Mouse (Mus musculus) heart, embryonic 12.5 days (tissue): ENCODE measurements at regions not wholly inside any gene's neighbourhood (a gene's known extent, or its start where the extent isn't known, plus 50 kb on each side); places are given as distances from the start of the nearest gene placed in this dataset.
A peak's percentile ranks its signal among the peaks of the same experiment; 100 is the strongest.

Experiments
- ATAC-seq: fragments of 200-750 bp; cut with Nextera tagmentation; 2 replicates; pipeline ENCODE4 v1.8.0; 2017; ENCODE audit warnings: moderate TSS enrichment, moderate library complexity; ENCODE audit not compliant: insufficient number of reproducible peaks, low FRiP score
- H3K27ac ChIP-seq: fragments of 300-500 bp; sonication (generic); 2 replicates; pipeline ENCODE4 v1.5.1; 2016; ENCODE audit warnings: mild to moderate bottlenecking, moderate library complexity; ENCODE audit not compliant: poor library complexity, severe bottlenecking
- H3K27me3 ChIP-seq: fragments of 300-500 bp; sonication (generic); replicated peaks from 2 replicates; pipeline ENCODE4 v1.6.1; 2016; ENCODE audit warnings: mild to moderate bottlenecking, moderate library complexity
- H3K36me3 ChIP-seq: fragments of 300-500 bp; sonication (generic); 2 replicates; pipeline ENCODE4 v1.6.1; 2016; ENCODE audit warnings: mild to moderate bottlenecking, moderate library complexity
- H3K4me1 ChIP-seq: fragments of 300-500 bp; sonication (generic); replicated peaks from 2 replicates; pipeline ENCODE4 v1.6.1; 2016; ENCODE audit warnings: mild to moderate bottlenecking
- H3K4me2 ChIP-seq: fragments of 300-500 bp; sonication (generic); 2 replicates; pipeline ENCODE4 v1.6.1; 2016; ENCODE audit warnings: mild to moderate bottlenecking, moderate library complexity
- H3K4me3 ChIP-seq: fragments of 300-500 bp; sonication (generic); 2 replicates; pipeline ENCODE4 v1.5.1; 2016; ENCODE audit warnings: mild to moderate bottlenecking
- H3K9ac ChIP-seq: fragments of 300-500 bp; sonication (generic); 2 replicates; pipeline ENCODE4 v1.6.1; 2016; ENCODE audit warnings: mild to moderate bottlenecking, moderate library complexity
- H3K9me3 ChIP-seq: fragments of 300-500 bp; sonication (generic); replicated peaks from 2 replicates; pipeline ENCODE4 v1.6.1; 2016; ENCODE audit warnings: mild to moderate bottlenecking, moderate library complexity
- WGBS: fragments of 180-500 bp; shearing (Covaris S2); methylation state at CpG from one replicate; pipeline ENCODE4 v1.1.7; 2016; 5-methylcytosine and 5-hydroxymethylcytosine counted together

- no peak overlapping the region for H3K4me3 ChIP-seq
- H3K9ac ChIP-seq = no peak overlapping the region
- H3K4me2 ChIP-seq = no peak overlapping the region
- 53% methylated on average over 3 of the region's 3 CpGs for WGBS
- H3K9me3 ChIP-seq = no peaks in the 10 kb centered on the region
- H3K36me3 ChIP-seq = no peaks in the 10 kb centered on the region
- no peak overlapping the region for H3K27ac ChIP-seq
- ATAC-seq = no peak
- no peaks in the 10 kb centered on the region for H3K27me3 ChIP-seq
- peaks cover 10% of the 10 kb centered on the region; the same call in 1 of the 2 replicates for H3K4me1 ChIP-seq
These were observed 251.9 kb upstream of the Mon1b start for GRCm38 (mm10) chr8:113383517-113383916.

GRCm38 (mm10) chr8:113383974-113384373 is 251.4 kb upstream of the Mon1b start:
- ATAC-seq = peak; percentile 57
- no peaks in the 10 kb centered on the region for H3K36me3 ChIP-seq
- no peaks in the 10 kb centered on the region for H3K27me3 ChIP-seq
- no peaks in the 10 kb centered on the region for H3K9me3 ChIP-seq
- no peak overlapping the region for H3K4me3 ChIP-seq
- WGBS = 22% methylated on average over 4 of the region's 4 CpGs
- peaks cover 10% of the 10 kb centered on the region; the same call in 1 of the 2 replicates for H3K4me1 ChIP-seq
- no peak overlapping the region for H3K27ac ChIP-seq
- H3K4me2 ChIP-seq = no peak overlapping the region
- H3K9ac ChIP-seq = no peak overlapping the region

GRCm38 (mm10) chr8:113389504-113389903 is 245.9 kb upstream of the Mon1b start:
- WGBS = 49% methylated on average over 2 of the region's 2 CpGs

GRCm38 (mm10) chr8:113390038-113390437 is 245.3 kb upstream of the Mon1b start:
- ATAC-seq = no peak
- no peaks in the 10 kb centered on the region for H3K9me3 ChIP-seq

More at GRCm38 (mm10) chr8:113389504-113389903, 245.9 kb upstream of the Mon1b start:
- Histone ChIP-seq H3K27me3 (no peaks in the 10 kb centered on the region), H3K27ac (no peak overlapping the region), H3K9ac (no peak overlapping the region), H3K4me2 (no peak overlapping the region), H3K9me3 (no peaks in the 10 kb centered on the region), H3K4me3 (no peak overlapping the region), H3K36me3 (no peaks in the 10 kb centered on the region), H3K4me1 (no peaks in the 10 kb centered on the region)
- ATAC-seq = no peak

GRCm38 (mm10) chr8:113394319-113394718 is 241.1 kb upstream of the Mon1b start:
- no peaks in the 10 kb centered on the region for H3K4me1 ChIP-seq
- no peak overlapping the region for H3K4me2 ChIP-seq
- H3K36me3 ChIP-seq = no peaks in the 10 kb centered on the region
- no peak overlapping the region for H3K27ac ChIP-seq
- H3K4me3 ChIP-seq = no peak overlapping the region
- 52% methylated on average over 4 of the region's 4 CpGs for WGBS
- H3K27me3 ChIP-seq = no peaks in the 10 kb centered on the region
- ATAC-seq = no peak
- no peaks in the 10 kb centered on the region for H3K9me3 ChIP-seq
- no peak overlapping the region for H3K9ac ChIP-seq

More at GRCm38 (mm10) chr8:113390038-113390437, 245.3 kb upstream of the Mon1b start:
- H3K4me1 ChIP-seq = no peaks in the 10 kb centered on the region
- H3K9ac ChIP-seq = no peak overlapping the region
- no peak overlapping the region for H3K4me3 ChIP-seq
- H3K27ac ChIP-seq = no peak overlapping the region
- H3K36me3 ChIP-seq = no peaks in the 10 kb centered on the region
- 67% methylated on average over 4 of the region's 4 CpGs for WGBS
- H3K4me2 ChIP-seq = no peak overlapping the region
- no peaks in the 10 kb centered on the region for H3K27me3 ChIP-seq

- Histone ChIP-seq H3K4me3 (no peak overlapping the region), H3K27me3 (no peaks in the 10 kb centered on the region), H3K4me2 (no peak overlapping the region), H3K9me3 (no peaks in the 10 kb centered on the region), H3K9ac (no peak overlapping the region), H3K27ac (no peak overlapping the region), H3K36me3 (no peaks in the 10 kb centered on the region), H3K4me1 (no peaks in the 10 kb centered on the region)
- ATAC-seq = no peak
- WGBS = 56% methylated on average over 4 of the region's 4 CpGs
These were observed 230.2 kb upstream of the Mon1b start for GRCm38 (mm10) chr8:113405158-113405557.

GRCm38 (mm10) chr8:113419352-113419751 is 216.0 kb upstream of the Mon1b start:
- H3K9me3 ChIP-seq = no peaks in the 10 kb centered on the region
- no peak overlapping the region for H3K27ac ChIP-seq
- no peak for ATAC-seq
- no peaks in the 10 kb centered on the region for H3K4me1 ChIP-seq
- no peaks in the 10 kb centered on the region for H3K36me3 ChIP-seq
- H3K27me3 ChIP-seq = no peaks in the 10 kb centered on the region
- H3K9ac ChIP-seq = no peak overlapping the region
- H3K4me2 ChIP-seq = no peak overlapping the region
- H3K4me3 ChIP-seq = no peak overlapping the region
- 80% methylated on average over 3 of the region's 3 CpGs for WGBS

- Histone ChIP-seq H3K4me2 (no peak overlapping the region), H3K9me3 (no peaks in the 10 kb centered on the region), H3K36me3 (no peaks in the 10 kb centered on the region), H3K27ac (no peak overlapping the region), H3K9ac (no peak overlapping the region), H3K27me3 (no peaks in the 10 kb centered on the region), H3K4me1 (no peaks in the 10 kb centered on the region), H3K4me3 (no peak overlapping the region)
- ATAC-seq = no peak
- 62% methylated on average over 2 of the region's 2 CpGs for WGBS
These were observed 212.7 kb upstream of the Mon1b start for GRCm38 (mm10) chr8:113422651-113423050.

- no peak for ATAC-seq
- 64% methylated on average over 7 of the region's 7 CpGs for WGBS
- Histone ChIP-seq H3K27me3 (no peaks in the 10 kb centered on the region), H3K9ac (no peak overlapping the region), H3K27ac (no peak overlapping the region), H3K4me2 (no peak overlapping the region), H3K4me1 (no peaks in the 10 kb centered on the region), H3K36me3 (no peaks in the 10 kb centered on the region), H3K4me3 (no peak overlapping the region), H3K9me3 (no peaks in the 10 kb centered on the region)
These were observed 196.3 kb upstream of the Mon1b start for GRCm38 (mm10) chr8:113439088-113439487.

GRCm38 (mm10) chr8:113454022-113454421 is 181.4 kb upstream of the Mon1b start:
- ATAC-seq = no peak
- Histone ChIP-seq H3K27me3 (no peaks in the 10 kb centered on the region), H3K4me2 (no peak overlapping the region), H3K36me3 (no peaks in the 10 kb centered on the region), H3K4me1 (no peaks in the 10 kb centered on the region), H3K9me3 (no peaks in the 10 kb centered on the region), H3K9ac (no peak overlapping the region), H3K27ac (no peak overlapping the region), H3K4me3 (no peak overlapping the region)
- WGBS = 60% methylated on average over 2 of the region's 2 CpGs

GRCm38 (mm10) chr8:113464625-113465024 is 170.8 kb upstream of the Mon1b start:
- no peak for ATAC-seq
- Histone ChIP-seq H3K27me3 (no peaks in the 10 kb centered on the region), H3K27ac (no peak overlapping the region), H3K9ac (no peak overlapping the region), H3K9me3 (no peaks in the 10 kb centered on the region), H3K4me1 (no peaks in the 10 kb centered on the region), H3K4me3 (no peak overlapping the region), H3K4me2 (no peak overlapping the region), H3K36me3 (no peaks in the 10 kb centered on the region)
- WGBS = 81% methylated on average over 9 of the region's 9 CpGs

GRCm38 (mm10) chr8:113465156-113465555 is 170.2 kb upstream of the Mon1b start:
- 66% methylated on average over 11 of the region's 11 CpGs for WGBS
- ATAC-seq = no peak
- Histone ChIP-seq H3K27me3 (no peaks in the 10 kb centered on the region), H3K4me3 (no peak overlapping the region), H3K4me1 (no peaks in the 10 kb centered on the region), H3K9me3 (no peaks in the 10 kb centered on the region), H3K27ac (no peak overlapping the region), H3K4me2 (no peak overlapping the region), H3K36me3 (no peaks in the 10 kb centered on the region), H3K9ac (no peak overlapping the region)
